Mouse (Mus musculus) megakaryocyte-erythroid progenitor cell, adult 5-6 weeks (primary cell): Measurements from ENCODE around the gene Gm37240. TPM values are rescaled to one million over a fixed set of nuclear protein-coding genes. Genes with fewer than 3 reads are reported as not detected.

Experiments used
- ATAC-seq: replicated peaks from 2 replicates; pipeline ENCODE4 v1.8.0; 2016; ENCODE audit warnings: mild to moderate bottlenecking, inconsistent platforms; ENCODE audit not compliant: severe bottlenecking, poor library complexity, low FRiP score, low TSS enrichment
- total RNA-seq, 2 experiments: library from RNA; stranded (forward) in 1 of 2; stranded (reverse) in 1 of 2; fragments of 200-1000, 215-1000 nt in 1 of 2; fragments of >200 nt in 1 of 2; fragmentation: Nextera tagmentation in 1 of 2; gene quantifications; 2 replicates each; pipeline ENCODE4 v1.2.3; 2014 to 2017

Gm37240 gene
- total RNA-seq, 2 experiments from 2014 or later: not detected

DNA sequence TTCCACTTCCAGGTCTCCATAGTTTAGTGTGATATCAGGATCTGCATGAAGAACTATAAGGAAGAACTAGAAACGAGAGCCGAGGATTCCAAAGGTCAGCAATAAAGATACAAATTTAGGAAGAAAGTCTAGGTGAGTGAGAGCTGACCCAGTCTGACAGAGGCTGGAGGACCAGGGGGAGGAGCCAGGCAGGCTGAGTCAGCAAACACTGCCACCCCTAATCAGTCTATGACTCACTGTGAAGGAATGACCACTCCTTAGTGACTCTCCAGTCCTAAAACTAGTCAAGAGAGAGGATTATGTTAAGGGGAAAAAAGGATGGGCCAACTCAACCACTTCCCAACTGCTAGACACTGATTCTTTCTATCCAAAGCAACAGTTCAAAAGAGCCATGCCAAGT, 6.6 kb downstream of the Gm37240 start:
- ATAC-seq: no peak

GRCm38 (mm10) chr3:85880068-85880467, 7.2 kb downstream of the Gm37240 start:
- no peak for ATAC-seq

DNA sequence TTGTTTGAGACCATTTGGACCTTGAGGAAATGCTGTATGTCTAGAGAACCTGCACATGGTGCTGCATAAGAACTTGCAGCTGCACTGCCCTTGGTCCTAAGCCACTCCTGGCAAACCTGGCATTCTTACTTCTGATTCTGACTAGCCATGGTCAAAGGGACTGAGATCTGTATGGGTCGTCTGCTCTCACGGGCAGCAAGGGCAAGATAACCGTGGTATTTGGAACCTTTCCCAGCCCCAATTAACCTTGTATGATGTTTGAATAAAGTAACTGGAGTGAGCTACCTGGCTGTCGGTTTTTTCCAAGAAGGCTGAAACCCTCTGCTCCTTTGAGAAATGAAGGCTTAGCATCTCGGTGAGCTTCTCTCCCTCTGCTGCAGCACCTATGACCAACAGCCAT, 8.4 kb downstream of the Gm37240 start:
- no peak for ATAC-seq

DNA sequence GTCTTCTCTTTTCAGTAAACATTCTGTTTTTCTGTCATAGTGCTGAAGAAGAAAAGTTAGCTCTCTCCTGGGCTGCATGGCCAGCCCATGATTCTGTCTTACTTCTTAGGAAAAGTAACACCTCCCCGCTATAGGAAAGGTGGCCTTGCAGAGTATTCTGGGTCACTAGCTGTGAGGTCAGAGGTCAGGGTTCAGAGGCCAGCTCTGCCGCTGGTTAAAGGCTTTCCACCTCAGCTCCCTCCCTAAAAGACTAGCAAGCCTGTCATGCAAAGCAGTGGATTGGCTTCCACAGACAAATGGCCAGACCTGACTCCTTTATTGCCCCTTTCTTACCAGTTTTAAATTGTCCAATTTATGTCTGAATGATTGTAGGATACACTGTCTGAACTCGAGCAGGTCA, 23.3 kb downstream of the Gm37240 start:
- ATAC-seq: no peak

GRCm38 (mm10) chr3:85862886-85863285, 24.4 kb downstream of the Gm37240 start:
- ATAC-seq: no peak

- ATAC-seq: no peak
These were observed 26.3 kb downstream of the Gm37240 start for GRCm38 (mm10) chr3:85860996-85861395.

DNA sequence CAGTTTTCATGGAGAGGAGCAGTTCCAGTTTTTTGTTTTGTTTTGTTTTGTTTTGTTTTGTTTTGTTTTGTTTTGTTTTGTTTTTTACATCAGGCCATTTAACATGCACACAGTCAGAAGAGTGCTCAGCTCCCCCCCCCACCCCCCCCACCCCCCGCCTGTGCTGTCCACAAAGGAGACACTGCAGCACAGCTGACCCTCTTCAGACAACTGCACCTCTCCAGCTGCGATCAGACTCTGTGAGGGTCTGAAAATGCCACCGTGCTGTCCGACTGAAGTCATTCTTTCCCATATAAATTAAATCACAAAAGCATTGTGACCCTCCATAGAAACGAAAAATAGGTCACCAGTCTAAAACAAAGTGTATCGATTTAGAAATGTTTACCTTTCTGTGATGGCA, 28.0 kb downstream of the Gm37240 start:
- no peak for ATAC-seq

DNA sequence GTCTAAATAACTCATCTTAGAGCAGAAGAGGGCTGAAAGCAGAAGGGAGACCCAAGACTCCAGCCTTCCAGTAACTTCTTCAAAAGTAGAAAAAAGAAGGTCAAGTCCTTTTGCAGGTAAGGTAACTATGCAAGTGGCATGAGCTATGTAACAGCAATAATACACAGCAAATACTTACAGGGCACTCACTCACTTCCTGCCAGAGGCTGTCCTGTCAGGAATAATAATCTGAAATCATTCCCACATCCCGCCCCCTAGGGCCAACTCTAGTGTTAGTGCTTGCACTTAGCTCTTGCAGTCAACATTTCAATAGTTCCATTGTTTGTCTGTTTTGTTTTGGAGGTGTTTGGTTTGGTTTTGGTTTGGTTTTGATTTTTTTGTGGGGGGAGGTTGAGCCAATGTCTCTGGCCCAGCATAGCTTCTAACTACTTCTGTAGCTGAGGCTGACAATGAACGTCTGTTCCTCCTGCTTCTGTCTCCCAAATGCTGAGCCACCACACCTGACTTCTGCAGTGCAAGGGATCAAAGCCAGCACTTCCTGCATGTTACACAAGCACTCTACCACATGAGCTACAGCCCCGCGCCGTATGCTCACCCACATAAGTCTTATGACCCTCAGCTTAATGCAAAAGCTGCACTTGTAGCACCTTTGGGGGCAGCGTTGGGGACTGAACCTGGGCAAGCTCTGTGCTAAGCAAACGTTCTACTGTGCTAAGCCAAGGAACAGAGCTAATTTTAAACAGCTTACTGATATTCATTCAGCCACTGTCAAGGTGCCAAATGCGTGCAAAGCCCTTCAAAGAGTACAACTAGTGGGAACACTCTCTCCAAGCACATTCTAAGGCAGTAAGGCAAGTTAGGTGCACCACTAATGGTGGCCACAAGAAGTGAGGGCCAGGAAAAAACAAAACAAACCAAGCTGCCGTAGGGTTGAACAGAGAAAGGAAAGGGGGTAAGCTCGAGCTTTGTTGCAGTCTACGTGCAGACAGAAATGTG, 28.9 kb downstream of the Gm37240 start:
- 0 out of 2 replicates have a peak, but pooled peaks have one; percentile 14 for ATAC-seq

- ATAC-seq: peak; percentile 65; the same call in 1 of the 2 replicates
These were observed 30.2 kb downstream of the Gm37240 start for GRCm38 (mm10) chr3:85857083-85857482.

DNA sequence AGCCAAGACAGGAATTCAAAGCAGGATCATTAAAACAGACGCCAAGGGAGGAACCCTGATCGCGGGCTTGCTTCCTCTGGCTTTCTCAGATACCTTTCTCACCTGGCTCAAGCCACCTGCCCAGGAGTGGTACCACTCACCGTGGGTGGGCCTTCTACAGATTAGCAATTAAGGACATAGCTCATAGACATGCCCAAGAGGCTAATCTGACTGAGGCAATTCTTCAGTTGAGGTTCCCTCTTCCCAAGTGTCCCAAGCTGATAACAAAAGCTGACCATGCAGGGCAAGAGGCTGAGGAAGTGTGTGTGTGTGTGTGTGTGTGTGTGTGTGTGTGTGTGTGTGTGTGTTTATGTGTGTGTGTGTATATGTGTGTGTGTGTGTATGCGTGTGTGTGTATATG, 31.4 kb downstream of the Gm37240 start:
- peak; percentile 58 for ATAC-seq

DNA sequence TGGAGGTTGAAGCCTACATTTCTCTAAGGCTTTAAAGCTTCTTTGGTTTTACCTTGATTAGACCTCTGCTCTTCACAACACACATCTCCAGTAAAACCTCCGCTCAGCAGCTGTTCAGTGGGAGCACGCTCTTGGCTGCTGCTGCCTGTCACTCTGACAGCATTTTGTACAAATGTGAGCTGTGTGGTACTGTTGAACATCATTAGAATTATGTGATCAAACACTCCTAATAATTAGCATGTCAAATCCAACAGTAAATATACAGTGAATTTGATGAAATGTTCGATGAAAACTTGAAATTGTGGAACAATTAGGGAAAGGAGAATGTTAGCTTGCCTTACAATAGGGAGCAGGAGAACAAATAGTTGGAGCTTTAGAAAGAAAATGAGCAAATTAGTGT, 32.3 kb downstream of the Gm37240 start:
- ATAC-seq: no peak

DNA sequence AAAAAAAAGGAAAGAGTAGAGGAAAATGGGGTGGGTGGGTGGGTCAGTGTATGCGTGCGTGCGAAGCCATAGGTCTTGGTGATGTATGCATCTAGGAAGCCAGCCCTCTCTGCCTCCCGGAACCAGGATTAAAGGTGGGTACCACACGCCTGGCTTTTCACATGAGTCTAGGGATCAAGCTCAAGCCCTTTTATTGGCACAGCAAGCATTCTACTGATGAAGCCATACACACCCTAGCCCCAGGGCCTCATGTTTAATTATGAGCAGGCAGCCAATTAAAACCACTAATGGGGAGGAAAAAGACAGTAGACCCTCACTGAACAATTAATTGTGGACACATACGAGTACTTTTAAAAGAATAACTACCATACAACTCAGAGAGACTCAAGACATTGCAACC, 33.2 kb downstream of the Gm37240 start:
- no peak for ATAC-seq

- no peak for ATAC-seq
These were observed 33.6 kb downstream of the Gm37240 start for GRCm38 (mm10) chr3:85853715-85854114.

DNA sequence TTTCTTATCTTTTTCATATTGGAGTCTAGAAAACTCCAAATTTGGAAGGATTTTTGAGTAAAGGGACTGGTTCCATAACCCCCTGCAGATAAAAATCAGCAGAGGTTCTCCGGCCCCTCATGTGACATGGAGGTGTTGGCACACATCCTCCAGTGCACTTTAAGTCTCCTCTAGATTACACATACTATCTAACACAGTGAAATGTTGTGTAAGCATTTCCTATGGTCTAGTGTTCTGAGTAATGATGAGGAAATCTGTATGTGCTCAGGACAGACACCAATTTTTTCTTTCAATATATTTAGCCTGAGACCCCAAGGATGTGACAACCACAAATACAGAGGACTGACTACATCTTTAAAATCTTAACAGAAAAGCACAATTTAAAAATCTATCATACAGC, 37.2 kb downstream of the Gm37240 start:
- ATAC-seq: no peak

- ATAC-seq: no peak
These were observed 41.0 kb downstream of the Gm37240 start for GRCm38 (mm10) chr3:85846316-85846715.

DNA sequence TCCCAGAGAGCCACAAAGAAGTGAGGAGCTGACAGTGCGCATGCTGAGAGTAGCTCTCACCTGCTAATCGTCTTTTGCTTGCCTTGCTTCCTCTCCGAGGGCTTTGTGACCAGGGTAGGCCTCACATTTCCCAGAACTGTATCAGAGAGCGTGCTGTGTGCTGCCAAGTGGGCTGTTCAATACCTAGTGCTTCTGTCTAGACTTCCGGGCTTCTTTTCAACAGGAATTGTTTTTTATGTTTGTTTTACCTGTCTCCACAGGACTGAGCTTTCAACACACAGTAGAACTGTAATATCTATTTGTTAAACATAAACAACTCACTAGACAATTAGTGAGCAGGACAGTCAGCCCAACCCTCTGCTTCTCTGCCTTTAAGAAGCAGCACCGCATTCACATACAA, 42.0 kb downstream of the Gm37240 start:
- ATAC-seq: no peak

DNA sequence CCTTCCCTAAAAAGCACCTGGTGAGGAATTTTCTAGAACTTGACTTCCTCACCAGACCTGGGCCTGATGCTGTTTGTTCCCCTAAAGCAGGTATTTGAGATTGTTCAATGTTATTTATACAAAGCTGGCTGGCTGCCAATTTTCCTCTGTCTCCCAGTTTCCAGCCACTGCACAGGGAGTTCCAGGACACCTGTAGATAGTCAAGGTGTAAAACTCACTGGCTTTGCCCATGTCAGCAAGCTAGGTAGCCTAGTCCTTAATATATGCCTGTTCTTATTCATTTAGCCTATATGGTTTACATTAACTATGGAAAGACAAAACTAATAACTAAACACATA, 44.5 kb downstream of the Gm37240 start:
- no peak for ATAC-seq

- ATAC-seq: no peak
These were observed 45.0 kb downstream of the Gm37240 start for GRCm38 (mm10) chr3:85842177-85842880.

GRCm38 (mm10) chr3:85841454-85842176, 45.7 kb downstream of the Gm37240 start:
- ATAC-seq: no peak

- no peak for ATAC-seq
These were observed 53.7 kb downstream of the Gm37240 start for GRCm38 (mm10) chr3:85833627-85834026.
